Mouse (Mus musculus): ENCODE measurements around the gene Ubl5.
"Not testable (repeated sequence)": the region's sequence is repeated elsewhere in the genome, so short reads cannot be mapped to it uniquely, and the experiment has no call there.

Ubl5 gene

GRCm38 (mm10) chr9:20662325-20662724 is 19.6 kb downstream of the Ubl5 start:
- peak; percentile 87 for DNase-seq

- DNase-seq: no peak
These were observed 20.2 kb downstream of the Ubl5 start for GRCm38 (mm10) chr9:20662874-20663273.

GRCm38 (mm10) chr9:20663956-20664355 is 21.3 kb downstream of the Ubl5 start:
- DNase-seq: no peak

- no peak for DNase-seq
These were observed 21.7 kb downstream of the Ubl5 start for GRCm38 (mm10) chr9:20664366-20664765.

- no peak for DNase-seq
These were observed 22.4 kb downstream of the Ubl5 start for GRCm38 (mm10) chr9:20664982-20665637.

- DNase-seq: no peak
These were observed 23.2 kb downstream of the Ubl5 start for GRCm38 (mm10) chr9:20665925-20666324.

- no peak for DNase-seq
These were observed 23.9 kb downstream of the Ubl5 start for GRCm38 (mm10) chr9:20666510-20667034.

GRCm38 (mm10) chr9:20668065-20668464 is 25.4 kb downstream of the Ubl5 start:
- DNase-seq: no peak

GRCm38 (mm10) chr9:20672047-20672446 is 29.4 kb downstream of the Ubl5 start:
- DNase-seq: no peak

GRCm38 (mm10) chr9:20677892-20678291 is 35.2 kb downstream of the Ubl5 start:
- no peak for DNase-seq

GRCm38 (mm10) chr9:20680378-20680958 is 37.8 kb downstream of the Ubl5 start:
- no peak for DNase-seq

GRCm38 (mm10) chr9:20681546-20682388 is 39.1 kb downstream of the Ubl5 start:
- DNase-seq: no peak

GRCm38 (mm10) chr9:20682389-20682722 is 39.7 kb downstream of the Ubl5 start:
- DNase-seq: no peak

- DNase-seq: no peak
These were observed 42.6 kb downstream of the Ubl5 start for GRCm38 (mm10) chr9:20685081-20685861.

- no peak for DNase-seq
These were observed 46.7 kb downstream of the Ubl5 start for GRCm38 (mm10) chr9:20689403-20689802.

- no peak for DNase-seq
These were observed 47.2 kb downstream of the Ubl5 start for GRCm38 (mm10) chr9:20689913-20690312.

- DNase-seq: not testable (repeated sequence)
These were observed 47.8 kb downstream of the Ubl5 start for GRCm38 (mm10) chr9:20690449-20690848.

GRCm38 (mm10) chr9:20692863-20693262 is 50.2 kb downstream of the Ubl5 start:
- DNase-seq: no peak

GRCm38 (mm10) chr9:20694721-20695235 is 52.1 kb downstream of the Ubl5 start:
- DNase-seq: peak; percentile 18

- no peak for DNase-seq
These were observed 53.5 kb downstream of the Ubl5 start for GRCm38 (mm10) chr9:20696107-20696712.
